In the genomic region with DNA sequence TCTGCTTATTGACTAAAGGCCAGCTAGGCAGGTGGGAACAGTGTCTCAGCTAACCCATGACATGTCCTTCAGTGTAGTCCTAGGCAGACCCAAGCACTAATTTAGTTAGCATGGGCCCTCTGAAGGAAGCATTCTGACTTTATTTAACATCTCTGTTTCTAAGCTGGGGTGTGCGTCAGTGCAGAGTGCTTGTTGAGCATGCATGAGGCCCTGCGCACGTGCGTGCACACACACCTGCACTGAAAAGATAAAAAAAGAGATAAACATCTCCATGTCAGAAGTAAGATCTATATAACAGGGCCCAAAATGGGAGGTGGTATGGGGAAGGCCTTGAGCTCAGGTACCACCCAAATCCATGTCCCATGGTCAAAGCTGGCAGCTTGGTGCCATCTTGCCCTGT, we compare ENCODE assay signal across 18 mouse cellular contexts.
"Had no signal": no experiment of that assay in that cellular context is flagged by ENCODE, and none has a peak within 500 bp of the region (broad histone marks: within the 10 kb centered on the region; RNA-seq: fewer than 3 reads in every experiment).

No protein-coding gene starts in this region.

- DNase-seq: lung, adult 18-20 months; lung, embryonic 14.5 days; lung, postnatal 10 days; lung, postnatal 4 days; midbrain, embryonic 14.5 days; retina, postnatal 1 day; right cerebral cortex, adult 18-20 months; right cerebral cortex, postnatal 25 days; right cerebral cortex, postnatal 4 days; spleen, adult 18-20 months had no signal

- H3K27ac ChIP-seq: liver, embryonic 12.5 days; liver, embryonic 14.5 days; midbrain, embryonic 10.5 days; midbrain, embryonic 12.5 days; neural tube, embryonic 13.5 days; neural tube, embryonic 15.5 days had no signal

- H3K4me3 ChIP-seq: liver, embryonic 12.5 days; midbrain, embryonic 10.5 days; midbrain, embryonic 12.5 days; myocyte; neural tube, embryonic 13.5 days; neural tube, embryonic 15.5 days had no signal

- ATAC-seq: liver, embryonic 12.5 days; midbrain, embryonic 16.5 days had no signal

- H3K9me3 ChIP-seq: liver, embryonic 12.5 days; midbrain, embryonic 10.5 days; midbrain, embryonic 12.5 days; neural tube, embryonic 13.5 days; neural tube, embryonic 15.5 days had no signal

- H3K9ac ChIP-seq: liver, embryonic 12.5 days; liver, embryonic 14.5 days; lung, embryonic 14.5 days; midbrain, embryonic 12.5 days; neural tube, embryonic 13.5 days; neural tube, embryonic 15.5 days had no signal

- H3K4me2 ChIP-seq: liver, embryonic 12.5 days; lung, embryonic 14.5 days; midbrain, embryonic 12.5 days; neural tube, embryonic 13.5 days; neural tube, embryonic 15.5 days had no signal

- H3K4me1 ChIP-seq: liver, embryonic 12.5 days; midbrain, embryonic 10.5 days; midbrain, embryonic 12.5 days; neural tube, embryonic 15.5 days had no signal

- H3K36me3 ChIP-seq: liver, embryonic 12.5 days; midbrain, embryonic 10.5 days; midbrain, embryonic 12.5 days; neural tube, embryonic 13.5 days; neural tube, embryonic 15.5 days had no signal

- H3K27me3 ChIP-seq: midbrain, embryonic 12.5 days; neural tube, embryonic 13.5 days; neural tube, embryonic 15.5 days had no signal
